Mouse (Mus musculus): Measurements from ENCODE around the gene Fam219b.

DNA sequence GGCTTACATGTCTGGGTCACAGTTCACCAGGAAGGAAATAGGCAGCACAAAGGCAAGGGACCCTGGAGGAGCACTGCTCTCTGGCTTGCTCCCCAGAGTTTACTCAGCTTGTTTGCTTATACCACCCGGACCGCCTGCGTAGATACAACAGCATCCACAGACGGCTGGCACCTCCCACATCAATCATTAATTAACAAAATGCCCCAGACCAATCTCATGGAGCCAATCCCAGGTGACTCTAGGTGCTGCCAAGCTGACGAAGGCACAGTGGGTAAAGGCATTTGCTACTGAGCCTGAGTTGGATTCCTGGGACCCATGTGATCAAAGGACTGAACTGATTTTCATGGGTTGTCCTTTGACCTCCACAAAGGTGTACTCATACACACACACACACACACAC lies 40.1 kb upstream of the Fam219b start:
- no peak for TF ChIP-seq CTCF (IDR thresholded peaks at IDR 0.05; ENCODE audit: low read depth)
- no peak for TF ChIP-seq EP300 (IDR thresholded peaks at IDR 0.05; ENCODE audit: low read depth)

All from heart, postnatal 0 days (tissue).